Mouse (Mus musculus) neural tube, embryonic 10.5 days (tissue): Measurements from ENCODE around the gene 9430038I01Rik.
"Not testable (repeated sequence)": the region's sequence is repeated elsewhere in the genome, so short reads cannot be mapped to it uniquely, and the experiment has no call there.

Source experiments
- DNase-seq: peaks from one replicate; pipeline ENCODE4 v3.0.0-alpha.2; 2017; ENCODE audit warnings: low spot score; ENCODE audit errors: extremely low spot score

9430038I01Rik gene

DNA sequence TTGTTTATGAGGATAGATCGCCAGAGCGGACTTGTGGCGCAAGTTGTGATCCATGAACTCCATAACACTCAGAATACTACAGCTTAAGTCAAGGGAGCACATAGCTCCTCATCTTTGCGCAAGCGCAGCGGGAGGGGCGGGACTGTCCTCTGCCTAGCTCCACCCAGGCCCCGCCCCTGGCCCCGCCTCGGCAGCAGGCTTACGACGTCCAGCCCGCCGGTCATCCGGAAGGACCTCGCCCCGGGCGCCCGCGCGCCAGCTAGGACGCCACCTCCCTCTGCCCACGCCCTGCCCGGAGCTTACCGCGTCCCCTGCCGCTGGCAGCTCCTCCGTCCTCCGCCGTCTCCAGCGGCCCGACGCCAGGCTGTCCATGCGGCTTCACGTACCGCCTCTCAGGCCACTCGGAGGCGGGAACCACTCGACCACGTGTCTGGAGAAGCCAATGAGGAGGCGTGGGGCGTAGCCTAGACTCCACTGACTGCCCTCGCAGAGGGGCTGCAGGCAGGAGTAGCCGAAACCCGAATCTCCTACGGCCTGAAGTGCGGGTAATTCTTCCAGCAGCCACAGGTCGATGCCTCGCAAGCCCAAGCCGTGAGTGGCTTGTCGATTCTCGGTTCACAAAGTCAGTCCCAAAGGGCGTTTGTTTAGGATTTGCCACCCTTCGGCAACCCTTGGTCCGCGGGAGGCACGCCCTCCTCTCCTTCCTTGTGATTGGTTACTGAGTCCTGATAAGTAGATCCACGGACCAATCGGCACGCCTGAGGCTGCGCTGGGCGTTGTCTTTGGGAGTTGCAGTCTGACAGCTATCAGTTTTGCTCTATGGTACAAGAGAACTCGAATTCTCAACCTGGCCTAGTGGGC lies at the start of gene 9430038I01Rik:
Gene 9430038I01Rik, minus strand, starts transcription at position 426 of the 861 bp plus-strand sequence.
- peak; percentile 99 for DNase-seq

DNA sequence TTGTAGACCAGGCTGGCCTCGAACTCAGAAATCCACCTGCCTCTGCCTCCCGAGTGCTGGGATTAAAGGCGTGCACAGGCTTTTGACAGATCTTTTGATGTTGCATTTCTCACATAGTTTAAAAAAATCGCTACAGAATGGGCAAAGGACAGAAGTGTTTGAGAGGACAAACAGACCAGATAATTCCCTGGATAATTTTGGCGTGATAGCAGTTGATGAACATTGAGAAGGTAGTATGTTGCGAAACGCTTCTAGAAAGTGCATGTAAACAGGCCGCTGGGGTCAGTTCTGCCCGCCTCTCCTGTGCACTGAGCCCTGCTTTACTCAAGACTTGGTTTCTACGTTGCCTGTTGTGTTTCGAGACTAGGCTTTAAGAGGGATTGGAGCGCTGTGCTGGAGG lies 34.8 kb upstream of the 9430038I01Rik start:
- no peak for DNase-seq

DNA sequence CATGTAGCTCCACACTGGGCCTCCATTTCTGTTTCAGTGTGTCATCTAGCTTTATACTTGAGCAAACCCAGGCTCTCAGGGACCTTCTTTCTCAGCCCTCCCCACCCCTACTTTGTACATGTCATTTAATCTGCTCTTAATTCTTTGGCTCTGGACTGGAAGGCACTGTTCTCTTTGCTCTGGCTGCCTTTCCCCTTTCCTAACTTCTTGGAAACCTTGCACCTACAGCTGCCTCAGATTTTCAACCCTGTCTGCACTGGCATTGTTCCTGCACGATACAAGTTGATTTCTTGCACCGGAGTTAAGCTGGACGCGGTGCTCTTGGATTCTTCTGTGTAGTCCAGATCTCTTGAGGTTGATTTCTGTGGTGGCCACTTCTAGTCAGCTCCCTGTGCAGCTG lies 32.4 kb upstream of the 9430038I01Rik start:
- DNase-seq = no peak

DNA sequence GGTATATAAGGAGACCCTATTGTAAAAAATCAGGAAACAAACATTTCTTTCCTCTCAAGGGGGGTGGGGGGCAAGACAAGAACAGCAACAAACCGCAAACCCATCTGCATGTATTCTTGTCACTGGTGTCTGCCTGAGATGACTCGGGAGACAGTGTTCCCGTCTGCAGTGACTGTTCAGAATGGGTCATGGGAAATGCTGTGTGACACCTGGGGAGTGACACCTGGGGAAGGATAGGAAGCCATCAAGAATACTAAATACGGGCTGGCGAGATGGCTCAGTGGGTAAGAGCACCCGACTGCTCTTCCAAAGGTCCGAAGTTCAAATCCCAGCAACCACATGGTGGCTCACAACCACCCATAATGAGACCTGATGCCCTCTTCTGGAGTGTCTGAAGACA lies 28.4 kb upstream of the 9430038I01Rik start:
- DNase-seq = not testable (repeated sequence)

DNA sequence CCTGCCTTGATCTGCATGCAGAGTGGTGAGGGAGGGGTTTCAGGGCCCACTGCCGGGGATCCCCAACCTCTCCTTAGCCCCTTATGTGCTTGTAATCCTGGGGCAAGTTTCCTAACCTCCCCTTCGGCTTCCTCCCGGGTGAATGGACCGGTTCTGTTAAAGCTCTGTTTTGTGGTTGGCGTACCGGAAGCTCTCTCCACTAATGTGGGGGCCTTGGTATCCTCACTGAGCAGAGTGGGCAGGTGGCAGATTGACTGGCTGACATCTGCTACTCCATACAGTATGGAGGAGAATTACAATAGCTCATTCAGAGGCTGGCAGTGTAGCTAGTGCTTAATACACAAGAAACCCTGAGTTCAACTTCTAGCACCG lies 27.6 kb upstream of the 9430038I01Rik start:
- DNase-seq = no peak

DNA sequence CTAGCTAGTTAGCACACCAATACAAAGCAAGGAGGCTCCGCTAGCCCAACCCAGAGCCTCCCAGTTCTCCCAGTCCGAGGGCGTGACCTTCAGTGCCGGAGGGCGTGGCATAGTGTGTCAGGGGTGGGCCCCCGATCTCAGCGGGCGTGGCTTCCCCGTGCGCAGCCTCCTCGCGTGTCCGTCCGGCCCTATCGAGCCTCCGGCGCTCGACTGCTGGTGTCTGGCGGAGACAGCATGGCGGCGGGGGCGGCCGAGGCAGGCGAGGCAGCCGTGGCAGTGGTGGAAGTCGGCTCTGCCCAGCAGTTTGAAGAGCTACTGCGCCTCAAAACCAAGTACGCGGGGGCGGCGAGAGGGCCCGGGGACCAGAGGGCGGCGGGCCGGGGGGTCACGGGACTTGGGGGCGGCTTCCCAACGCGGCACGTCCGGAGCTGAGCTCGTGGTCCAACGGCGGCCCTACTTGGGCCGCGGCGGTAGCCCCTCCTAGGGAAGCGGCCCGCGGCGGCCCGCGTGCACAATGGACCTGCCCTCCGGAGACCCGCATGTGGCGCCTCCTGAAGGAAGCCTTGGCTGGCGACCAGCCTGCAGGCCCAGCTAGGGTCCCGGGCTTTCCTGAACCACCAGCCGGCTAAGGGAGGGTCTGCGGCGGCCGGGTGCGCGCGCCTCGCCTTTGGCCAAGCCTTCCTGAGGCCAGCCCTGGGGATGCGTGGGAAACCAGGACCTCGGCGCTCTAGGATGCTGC lies 27.0 kb upstream of the 9430038I01Rik start, which contains the start of gene Glrx3:
Gene Glrx3, plus strand, starts transcription at position 175 of the 739 bp plus-strand sequence.
- peak; percentile 94 for DNase-seq

DNA sequence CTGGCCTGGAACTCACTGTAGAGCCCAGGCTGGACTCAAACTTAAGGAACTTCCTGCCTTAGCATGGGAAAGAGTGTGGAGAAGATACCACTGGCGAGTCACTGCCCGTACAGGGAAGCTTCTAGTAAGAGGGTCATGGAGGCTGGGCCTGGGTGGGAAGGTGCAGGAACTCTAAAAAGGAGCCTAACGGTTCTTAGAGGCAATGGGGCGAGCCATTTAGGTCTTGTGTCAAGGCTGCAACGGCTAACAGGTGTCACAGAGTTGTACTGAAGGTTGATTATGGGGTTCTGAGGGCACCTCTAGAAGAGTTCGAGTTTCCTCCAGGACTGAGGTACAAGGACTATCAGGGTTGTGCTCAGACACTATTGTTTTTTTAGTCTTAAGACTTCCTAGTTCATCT lies 26.3 kb upstream of the 9430038I01Rik start:
- no peak for DNase-seq

DNA sequence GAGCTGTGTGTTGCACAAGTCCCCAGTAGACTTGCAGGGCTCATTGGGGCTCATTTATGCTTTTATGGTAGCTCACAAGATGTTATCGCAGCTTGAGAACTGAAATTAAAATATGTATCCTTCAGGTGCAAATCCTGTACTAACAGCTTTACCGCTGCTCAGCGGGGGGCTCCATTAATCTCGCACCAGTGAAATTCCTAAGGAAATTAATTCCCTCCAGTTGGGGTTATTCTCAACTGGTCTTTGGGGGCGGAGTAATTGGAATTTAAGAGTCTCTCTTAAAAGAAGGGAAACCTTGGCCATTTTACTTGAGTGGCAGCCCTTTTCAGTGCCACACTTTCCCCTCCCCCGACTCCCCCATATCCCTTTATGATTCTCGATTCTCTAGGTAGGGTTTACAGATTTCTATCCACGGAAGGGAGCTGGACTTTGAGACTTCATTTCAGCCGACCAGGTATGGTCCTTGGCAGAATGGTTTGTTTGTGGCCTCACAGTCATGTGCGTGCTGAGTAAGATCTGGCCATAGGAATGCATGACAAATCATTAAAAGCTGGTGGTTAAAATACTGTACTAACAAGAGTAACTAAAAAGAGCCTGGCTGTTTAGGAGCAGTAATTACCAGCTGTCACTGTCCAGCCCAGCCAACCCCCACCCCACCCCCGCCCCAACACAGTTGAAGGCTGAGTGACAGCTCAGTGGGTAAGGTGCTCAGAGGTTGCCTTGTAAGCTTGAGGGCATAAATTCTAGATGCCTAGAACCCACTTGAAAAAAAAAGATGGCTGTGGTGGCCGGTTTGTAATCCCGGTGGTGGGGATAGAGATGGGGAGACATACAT lies 21.4 kb upstream of the 9430038I01Rik start:
- no peak for DNase-seq

DNA sequence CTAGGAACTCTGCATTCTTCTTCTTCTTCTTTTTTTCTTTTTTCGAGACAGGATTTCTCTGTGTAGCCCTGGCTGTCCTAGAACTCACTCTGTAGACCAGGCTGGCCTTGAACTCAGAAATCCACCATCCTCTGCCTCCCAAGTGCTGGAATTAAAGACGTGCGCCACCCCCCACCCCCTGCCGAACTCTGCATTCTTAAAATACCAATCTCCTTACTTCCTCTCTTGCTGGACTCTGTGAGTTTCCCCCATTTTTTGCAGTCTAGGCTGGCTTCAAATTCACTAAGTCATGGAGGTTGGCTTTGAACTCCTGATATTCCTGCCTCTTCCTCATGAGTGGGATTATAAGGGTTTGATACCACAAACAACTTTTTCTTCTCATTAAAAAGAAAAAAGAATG lies 16.1 kb upstream of the 9430038I01Rik start:
- DNase-seq = no peak

DNA sequence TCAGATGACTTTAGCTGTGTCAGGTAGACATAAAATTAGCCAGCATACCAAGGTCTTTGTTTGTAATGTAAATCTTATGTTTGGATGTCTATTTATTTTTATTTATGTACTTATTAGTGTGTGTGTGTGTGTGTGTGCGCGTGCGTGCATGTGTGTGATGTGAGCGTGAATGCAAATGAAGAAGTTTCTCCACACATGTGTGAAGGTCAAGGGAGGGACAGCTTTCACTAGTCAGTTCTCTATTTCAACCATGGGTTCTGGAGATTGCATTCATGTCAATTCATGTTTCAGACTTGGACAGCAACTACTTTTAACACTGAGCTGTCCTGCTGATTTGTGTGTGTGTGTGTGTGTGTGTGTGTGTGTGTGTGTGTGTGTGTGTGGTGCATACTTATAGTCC lies 10.7 kb upstream of the 9430038I01Rik start:
- DNase-seq = no peak

DNA sequence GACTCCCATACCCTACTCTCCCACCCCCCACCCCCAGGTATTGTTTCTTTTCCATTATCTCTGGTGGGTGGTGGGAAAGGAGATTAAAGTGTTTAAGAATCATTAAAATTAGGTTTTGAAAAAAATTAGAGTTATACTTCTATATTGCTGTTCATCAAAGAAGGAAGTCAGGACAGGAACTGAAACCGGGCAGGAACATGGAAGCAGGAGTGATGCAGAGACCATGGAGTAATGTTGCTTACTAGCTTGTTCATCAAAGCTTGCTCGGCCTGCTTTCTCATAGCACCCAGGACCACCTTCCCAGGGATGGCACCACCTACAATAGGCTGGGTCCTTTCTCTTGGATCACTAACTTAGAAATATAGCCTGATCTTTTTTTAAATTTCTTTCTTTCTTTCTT lies 10.0 kb upstream of the 9430038I01Rik start:
- DNase-seq = no peak

DNA sequence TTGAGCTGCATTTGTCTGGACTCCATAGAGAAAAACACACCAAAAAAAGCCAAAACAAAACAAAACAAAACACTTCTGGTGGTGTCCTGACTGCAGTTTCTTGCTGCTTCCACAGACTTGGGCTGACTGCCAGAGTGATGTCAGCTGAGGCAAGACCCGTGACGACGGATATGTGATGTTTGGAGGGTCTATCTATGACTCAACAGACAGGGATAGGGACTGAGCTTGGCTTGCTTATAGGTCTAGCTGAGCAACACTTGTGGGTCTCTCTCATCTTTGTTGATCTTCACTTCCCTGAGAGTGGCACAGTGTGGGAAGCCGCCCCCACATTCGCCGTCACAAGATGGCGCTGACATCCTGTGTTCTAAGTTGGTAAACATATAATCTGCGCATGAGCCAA lies 4.1 kb upstream of the 9430038I01Rik start:
- DNase-seq = no peak

DNA sequence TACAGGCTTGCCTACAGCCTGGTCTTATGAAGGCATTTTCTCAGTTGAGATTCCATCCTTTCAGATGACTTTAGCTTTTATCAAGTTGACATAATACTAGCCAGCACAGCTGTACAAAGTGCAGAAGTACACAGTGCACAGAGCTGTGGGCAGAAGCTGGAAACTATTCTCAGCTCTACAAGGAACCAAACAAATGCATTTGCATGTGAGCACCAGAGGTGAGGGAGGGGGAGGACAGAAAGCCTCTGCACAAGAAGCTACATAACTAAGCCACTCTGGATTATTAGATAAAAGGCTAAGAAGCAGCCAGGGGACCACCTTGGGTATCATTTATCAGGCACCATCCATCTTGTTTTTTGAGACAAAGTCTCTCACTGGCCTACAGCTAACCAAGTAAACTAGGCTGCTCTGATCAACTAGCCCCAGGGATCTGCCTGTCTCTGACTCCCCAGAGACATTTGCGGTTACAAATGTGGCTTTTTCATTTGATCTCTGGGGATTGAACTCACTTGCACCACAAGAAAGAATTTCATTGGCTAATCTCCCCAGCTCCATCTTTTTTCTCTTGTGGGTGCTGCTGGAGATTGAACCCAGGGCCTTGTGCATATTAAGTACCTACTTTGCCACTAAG lies 3.0 kb downstream of the 9430038I01Rik start:
- DNase-seq = no peak

DNA sequence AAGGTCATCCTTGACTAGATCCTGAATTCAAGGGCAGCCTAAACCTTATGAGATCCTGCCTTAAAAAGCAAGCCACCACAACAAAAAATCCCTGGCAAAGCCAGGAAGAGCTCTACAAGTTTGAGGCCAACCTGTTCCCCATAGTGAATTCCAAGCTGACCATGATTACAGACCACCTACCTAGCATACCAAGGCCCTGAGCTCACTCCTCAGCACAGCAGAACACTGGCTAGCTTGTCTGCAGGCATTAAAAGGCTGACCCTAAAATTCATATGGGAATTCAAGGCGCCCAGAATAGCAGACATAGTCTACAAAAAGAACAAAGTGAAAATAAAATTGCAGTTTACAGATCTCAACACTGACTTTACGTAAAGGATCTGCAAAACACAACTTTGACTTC lies 6.4 kb downstream of the 9430038I01Rik start:
- no peak for DNase-seq

DNA sequence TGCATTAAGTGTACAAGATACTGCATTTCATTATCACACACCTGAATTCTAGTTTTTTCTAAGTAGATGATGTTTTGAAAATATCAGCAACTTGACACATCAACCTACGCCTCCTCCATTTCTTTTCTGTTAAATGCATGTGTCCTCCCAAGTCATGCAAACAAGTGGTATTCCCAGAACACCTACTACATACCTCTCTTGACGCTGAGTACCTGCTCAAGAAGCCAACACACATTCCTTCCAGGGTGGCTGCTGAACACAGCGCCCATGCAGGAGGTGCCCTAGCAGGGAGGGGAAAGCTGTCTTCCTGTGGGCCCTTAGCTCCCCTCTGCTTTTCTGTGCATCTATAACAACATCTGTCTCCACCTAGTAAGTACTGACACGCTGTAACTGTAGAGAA lies 11.6 kb downstream of the 9430038I01Rik start:
- no peak for DNase-seq

DNA sequence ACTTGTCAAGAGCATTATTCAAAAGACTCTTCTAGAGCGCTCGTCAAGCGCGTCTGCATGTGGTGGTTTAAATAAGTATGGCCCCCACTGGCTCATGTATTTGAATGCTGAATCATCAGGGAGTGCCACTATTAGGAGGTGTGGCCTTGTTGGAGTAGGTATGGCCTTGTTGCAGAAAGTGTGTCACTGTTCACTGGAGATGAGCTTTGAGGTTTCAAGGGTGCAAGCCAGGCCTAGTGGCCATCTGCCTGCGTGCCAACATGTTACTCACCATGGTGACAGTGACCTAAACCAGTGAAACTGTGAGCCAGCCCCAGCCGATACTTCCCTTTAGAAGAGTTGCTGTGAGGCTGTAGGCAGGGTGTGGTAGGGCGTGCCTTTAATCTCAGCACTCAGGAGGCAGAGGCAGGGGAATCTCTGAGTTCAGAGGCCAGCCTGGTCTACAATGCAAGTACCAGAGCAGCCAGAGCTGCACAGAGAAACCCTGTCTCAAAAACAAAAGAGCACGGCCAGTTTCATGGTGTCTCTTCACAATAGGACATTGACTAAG lies 13.1 kb downstream of the 9430038I01Rik start:
- no peak for DNase-seq

DNA sequence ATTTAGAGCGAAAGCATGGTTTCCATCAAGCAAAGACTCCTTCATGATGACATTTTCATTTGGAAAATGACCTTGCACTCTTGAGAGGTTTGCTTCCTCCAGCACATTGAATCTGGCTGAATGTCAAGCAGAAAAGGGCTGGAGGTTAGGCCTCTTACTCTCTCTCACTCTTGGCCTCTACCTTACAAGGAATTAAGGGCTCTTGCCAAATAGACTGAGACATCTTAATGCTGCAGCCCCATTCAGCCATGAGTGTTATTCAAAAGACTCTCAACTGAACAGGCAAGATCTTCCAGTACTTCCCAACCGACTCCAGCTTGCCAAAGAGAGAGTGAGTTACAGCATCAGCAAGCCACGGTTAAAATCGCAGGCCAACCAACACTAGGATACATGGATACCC lies 15.1 kb downstream of the 9430038I01Rik start:
- no peak for DNase-seq

DNA sequence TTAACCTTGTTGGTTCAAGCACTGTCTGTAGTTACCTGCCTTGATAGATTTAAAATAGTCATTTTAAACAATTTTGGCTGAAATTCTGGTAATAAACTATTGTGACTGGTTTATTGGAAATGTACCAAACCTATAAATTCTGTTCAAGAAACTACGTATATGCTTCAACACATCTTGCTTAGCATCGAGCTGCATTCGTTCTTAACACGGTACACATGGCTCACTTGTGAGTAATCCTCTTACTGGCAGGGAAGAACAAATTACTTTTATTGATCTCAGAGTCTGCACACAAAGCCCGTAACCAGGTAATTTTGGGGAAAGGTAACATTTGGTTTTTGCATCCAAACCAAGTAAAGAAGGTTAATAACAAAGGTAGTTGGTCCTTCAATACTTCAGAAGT lies 22.7 kb downstream of the 9430038I01Rik start:
- DNase-seq = no peak

DNA sequence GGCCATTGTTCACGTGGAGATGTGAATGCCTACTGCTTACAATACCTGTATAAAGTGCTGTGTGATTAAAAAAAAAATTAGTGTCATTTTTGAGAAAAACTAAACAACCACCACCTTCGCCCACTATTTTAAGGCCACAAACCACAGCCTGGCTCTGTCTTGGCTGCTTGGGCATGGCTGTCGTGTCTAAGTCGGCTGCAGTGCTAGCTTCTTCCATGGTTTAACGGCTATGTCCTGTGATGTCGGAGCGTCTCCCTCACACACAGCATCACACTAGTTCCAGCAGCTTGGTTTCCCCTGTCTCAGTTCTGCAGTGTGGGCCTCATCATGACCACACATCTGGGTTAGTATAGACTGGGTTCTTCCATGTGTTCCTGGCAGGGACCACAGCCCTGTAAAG lies 35.6 kb downstream of the 9430038I01Rik start:
- no peak for DNase-seq

DNA sequence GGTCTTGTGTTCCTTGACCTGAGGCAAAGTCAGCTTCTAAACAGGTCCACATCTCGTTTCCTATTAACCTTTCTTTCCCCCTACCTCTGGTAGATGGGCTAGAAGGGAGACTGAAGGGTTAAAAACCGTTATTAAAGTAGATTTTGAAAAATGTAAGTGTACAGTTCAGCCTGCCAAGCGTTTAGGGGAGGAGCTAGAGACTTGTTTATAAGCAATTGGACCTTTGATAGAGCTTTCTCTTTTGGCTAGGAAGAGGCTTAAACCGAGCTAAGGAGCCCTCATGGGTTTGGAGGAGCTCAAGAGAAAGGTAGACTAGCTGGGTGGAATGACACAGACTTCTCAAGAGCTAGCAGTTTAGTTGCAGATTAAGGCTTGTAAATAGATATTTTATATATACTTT lies 38.8 kb downstream of the 9430038I01Rik start:
- no peak for DNase-seq

DNA sequence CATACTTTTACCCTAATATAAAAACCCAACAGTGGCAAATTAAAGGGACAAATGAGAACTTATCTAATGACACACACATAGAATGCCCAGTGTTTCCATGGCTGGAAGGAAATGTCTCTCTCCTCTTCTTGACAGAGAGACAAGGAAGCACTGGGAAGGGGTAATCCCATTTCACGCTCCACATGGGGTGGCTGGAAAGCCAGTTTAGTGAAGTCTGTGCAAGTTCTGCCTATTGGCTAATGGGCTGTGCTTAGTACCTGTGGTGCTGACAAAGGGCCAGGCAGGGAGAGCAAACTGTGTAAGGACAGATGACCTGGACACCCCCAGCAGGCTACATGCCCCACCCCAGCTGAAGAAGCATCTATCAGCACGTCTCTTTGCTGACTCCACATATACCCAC lies 40.4 kb downstream of the 9430038I01Rik start:
- no peak for DNase-seq
